Mouse (Mus musculus) heart, adult 8-10 months (tissue): ENCODE measurements around the gene Atxn2l. TPM values are rescaled to one million over a fixed set of nuclear protein-coding genes. Genes with fewer than 3 reads are reported as not detected.

Experiments used
- DNase-seq: peaks from one replicate; pipeline ENCODE4 v3.0.0; 2022; ENCODE audit warnings: low spot score
- total RNA-seq, 4 experiments: library from RNA; stranded (reverse); gene quantifications; 2 replicates each; pipeline ENCODE4 v1.2.4; 2022

Atxn2l gene
- 10 to 100 TPM; 30.7 to 39.3 (median 35.2) TPM for total RNA-seq

DNA sequence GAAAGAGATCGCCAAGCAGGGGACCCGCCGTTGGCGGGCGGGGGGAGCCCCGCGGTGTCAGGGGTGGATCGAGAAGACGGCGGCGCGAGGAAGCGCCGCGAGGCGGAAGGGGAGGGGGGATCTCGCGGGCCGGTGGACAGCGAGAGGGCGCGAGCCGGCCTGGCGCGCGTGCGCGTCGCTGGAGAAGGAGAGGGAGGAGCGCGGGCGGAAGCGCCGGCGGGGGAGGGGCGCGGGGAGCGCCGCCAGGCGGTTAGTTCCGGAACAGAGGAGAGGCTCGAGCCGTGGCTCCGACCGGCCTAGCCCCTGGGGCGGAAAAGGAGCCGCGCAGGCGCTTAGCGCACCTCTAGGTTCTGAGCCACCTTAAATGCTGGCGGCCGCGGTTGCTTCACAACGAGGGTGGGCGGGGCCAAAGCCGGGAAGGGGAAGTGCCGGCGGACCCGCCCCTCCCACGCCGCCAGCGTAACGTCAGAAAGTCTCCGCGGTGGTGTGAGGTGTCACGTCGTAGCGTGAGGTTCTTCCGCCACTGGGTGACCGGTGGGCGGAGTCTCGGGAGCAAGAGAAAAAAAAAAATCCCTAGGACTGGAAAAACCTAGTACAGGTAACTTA, at the start of gene Atxn2l:
Gene Atxn2l (minus strand): TSS at position 165 of the 606 bp plus-strand sequence.
- DNase-seq: peak; percentile 96

DNA sequence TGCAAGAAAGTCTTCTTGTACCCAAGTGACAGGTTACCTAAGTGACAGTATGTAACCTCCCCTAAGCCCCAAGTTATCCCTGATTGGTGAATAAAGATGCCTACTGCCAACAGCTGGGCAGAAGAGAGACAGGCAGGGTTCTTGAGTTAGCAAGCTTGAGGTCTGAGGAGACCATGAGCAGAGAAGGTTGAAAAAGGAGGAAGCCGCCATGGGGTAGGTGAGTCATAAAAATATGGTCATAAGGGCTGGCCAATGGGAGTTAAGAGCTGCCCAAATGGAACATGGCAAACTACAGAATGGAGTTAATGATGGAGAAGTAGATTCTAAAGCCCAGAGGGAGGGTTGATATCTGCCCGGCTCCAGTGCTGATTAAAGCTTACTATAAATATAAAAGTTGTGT, 42.4 kb upstream of the Atxn2l start:
- no peak for DNase-seq

DNA sequence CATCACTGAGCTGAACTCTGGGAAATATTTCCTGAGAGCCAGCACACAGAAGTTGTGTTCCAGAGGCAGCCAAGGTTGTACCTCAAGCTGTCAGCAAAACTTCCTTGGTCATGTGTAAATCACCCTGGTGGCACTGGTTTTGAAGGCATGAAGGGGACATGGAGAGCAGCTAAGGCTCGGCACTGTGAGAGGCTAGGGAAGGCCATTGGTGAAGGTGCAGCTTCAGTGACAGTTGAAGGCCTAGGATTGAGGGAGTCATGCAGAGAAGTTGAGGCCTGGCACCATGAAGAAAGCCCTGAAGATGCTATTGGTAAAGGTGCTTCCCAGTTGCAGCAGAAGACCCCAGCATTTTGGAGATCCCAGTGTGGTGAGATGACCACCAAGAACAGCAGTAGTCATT, 38.4 kb upstream of the Atxn2l start:
- DNase-seq: no peak

DNA sequence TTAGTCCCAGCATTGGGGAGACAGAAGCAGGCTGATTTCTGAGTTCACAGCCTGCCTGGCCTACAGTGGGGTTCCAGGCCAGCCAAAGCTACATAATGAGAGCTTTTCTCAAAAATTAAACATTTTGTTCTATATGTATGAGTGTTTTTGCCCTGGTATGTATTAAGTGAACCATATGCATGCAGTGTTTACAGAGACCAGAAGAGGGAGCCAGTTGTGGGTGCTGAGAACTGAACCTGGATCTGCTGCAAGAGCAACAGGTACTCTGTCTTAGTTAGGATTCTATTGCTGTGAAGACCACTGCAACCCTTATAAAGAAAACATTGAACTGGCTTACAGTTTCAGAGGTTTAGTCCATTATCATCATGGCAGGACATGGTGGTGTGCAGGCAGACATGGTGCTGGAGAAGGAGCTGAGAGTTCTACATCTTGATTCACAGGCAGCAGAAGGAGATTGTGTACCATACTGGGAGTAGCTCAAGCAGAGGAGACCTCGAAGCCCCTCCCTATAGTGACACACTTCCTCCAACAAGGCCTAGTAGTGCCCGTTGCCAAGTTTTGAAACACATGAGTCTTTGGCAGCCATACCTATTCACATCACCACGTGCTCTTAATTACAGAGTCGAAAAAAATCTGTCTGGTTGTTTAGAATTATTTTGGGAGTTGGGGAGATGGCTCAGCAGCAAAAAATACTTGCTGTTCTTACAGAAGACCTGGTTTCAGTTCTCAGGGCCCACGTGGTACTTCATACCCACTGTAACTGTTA, 34.8 kb upstream of the Atxn2l start:
- DNase-seq: no peak

DNA sequence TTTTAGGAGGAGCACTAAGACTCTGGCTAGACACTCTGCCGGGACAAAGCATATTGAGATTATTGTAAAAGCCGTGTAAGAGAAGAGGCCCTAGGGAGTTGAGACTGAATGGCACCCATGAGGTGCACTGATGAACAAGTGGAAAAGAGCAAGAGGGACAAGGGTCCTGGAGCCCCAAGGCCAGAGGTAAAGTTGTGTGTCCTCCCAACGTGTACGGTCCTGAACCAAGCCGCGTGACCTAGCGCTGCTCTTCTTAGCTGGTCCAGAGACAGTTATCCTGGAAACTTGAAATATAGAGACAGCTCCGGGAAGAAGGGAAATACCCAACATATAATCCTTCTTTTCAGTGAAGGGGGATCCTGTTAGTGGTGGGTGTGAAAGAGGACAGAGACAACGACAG, 33.2 kb upstream of the Atxn2l start:
- DNase-seq: no peak

DNA sequence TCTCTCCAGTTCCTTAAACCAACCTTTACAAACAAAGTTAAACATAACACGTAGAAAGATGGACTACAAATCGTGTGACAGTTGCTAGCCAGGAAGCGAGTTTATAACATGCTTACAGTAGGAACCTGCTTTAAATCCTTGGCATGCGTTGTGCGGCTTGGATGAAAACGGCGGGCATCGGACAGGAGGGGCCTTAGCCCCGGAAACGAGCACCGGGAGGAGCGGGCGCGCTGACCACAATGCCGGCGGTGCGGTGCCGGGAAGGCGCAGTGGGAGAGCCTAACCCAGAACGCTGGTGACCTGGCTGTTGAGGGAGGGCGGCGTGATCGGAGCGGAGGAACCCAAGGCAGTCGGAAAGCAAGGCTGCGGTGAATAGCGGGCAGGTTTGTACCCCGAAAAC, 32.5 kb upstream of the Atxn2l start:
- no peak for DNase-seq

DNA sequence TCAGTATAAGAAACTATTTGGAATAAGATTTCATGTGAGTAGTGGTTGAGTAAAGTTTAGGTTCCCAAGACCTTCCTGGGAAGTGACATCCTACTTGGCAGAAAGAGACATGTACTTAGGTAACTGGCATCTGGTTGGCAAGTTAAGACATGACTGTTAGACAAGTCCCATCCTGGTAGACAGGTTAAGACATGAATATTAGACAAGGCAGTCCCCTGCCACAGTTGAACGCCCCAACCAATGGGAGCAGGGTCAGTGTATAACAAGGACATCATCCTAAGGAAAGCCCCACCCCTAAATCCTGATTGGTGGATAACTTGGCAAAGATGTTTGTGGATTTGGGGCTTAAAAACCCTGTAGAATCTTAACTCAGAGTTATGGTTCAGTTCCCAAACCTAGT, 30.2 kb upstream of the Atxn2l start:
- no peak for DNase-seq

DNA sequence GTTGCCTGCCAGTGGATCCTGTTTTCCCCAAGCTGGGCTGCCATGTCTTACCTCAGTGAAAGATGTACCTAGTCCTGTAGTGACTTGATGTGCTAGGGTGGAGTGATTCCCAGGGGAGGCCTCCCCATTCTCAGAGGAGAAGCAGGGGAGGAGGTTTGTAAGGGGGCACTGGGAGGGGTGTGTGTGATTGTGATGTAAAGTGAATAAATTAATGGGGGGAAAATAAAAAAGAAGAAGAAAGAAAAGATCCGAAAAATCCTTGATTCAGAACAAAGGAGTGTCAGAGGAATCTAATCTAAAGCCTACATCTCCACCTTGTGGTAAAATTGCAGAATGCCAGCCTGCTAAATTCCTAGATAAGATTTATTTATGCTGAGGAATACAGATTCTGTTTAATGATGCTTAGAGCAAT, 24.9 kb upstream of the Atxn2l start:
- DNase-seq: peak; percentile 38

DNA sequence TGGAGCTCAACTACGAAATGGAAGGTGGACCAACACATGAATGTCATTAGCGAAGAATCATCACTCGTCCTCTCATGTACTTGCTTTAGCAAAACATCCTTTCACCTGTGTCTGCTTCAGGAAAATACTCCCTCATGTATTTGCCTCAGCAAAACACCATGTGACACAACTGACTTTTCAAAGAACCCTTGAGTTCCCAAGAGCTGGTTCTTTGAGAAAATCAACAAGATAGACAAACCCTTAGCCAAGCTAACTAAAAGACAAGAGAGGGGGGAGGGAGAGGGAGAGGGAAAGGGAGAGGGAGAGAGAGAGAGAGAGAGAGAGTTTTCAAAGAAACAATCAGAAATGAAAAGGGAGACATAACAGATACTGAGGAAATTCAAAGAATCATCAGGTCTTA, 20.1 kb upstream of the Atxn2l start:
- no peak for DNase-seq

DNA sequence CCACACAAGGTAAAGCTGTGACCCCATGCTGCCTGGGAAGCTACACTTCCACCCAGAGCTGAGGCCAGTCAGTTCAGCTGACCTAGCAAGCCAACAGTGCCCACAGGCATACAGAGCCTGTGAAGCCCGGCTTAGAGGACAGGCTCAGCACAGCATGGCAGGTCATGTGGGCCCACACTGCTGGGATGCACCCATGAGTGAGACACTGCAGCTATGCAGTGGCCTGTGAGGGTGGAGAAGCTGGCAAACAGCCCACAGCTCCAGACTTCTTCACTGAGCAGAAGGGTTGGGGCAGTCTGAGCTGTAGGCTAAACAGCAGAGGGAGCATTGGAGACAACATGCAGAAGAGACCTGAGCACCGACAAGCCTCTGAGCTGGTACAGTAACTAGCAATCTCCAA, 16.3 kb upstream of the Atxn2l start:
- no peak for DNase-seq

DNA sequence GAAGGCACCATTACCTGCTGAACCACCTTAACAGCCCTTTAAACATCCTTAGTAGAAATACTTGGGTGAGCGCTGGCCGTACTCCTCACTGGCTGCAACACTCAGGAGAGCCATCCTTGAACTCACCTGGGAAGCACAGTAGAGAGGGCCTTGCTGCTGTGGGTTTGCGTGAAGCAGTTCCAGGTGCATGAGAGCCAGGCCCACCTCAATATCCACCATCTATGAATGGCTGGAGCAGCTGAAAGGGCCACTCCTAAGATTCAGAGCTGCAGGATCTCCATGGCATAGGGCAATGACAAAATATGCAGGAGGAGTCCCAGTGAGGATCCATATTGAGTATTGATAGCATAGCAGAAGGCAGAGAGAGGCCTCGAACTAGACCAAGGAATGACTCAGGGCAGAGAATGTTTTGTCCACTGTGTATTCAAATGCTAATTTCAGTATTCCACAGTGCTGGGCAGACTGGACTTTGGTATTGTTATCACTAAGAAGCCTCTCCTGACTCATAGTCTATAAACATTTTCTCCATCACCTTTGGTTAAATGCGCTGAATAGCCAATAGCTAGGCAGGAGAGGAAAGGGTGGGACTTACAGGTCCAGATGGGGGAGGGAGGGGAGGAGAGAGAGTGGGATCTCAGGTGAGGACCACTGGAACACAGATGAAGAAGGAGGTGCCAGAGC, 15.2 kb upstream of the Atxn2l start:
- DNase-seq: no peak

DNA sequence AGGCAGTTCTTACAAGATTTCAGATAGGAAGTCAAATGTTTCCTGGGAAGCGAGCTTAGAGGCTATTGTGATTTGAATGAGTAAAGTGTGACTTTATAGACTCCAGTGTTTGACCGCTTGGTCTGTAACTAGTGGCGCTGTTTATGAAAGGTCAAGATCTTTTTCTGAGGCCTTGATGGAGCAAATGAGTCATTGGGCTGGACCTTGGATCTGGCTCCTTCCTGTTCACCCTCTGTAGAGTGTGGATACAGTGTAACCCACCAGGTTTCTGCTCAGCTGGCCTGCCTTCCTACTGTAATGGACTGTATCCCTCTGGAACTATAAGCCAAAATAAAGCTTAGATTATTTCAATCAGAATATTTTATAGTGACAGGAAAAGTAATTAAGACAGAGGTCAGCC, 8.1 kb upstream of the Atxn2l start:
- no peak for DNase-seq

DNA sequence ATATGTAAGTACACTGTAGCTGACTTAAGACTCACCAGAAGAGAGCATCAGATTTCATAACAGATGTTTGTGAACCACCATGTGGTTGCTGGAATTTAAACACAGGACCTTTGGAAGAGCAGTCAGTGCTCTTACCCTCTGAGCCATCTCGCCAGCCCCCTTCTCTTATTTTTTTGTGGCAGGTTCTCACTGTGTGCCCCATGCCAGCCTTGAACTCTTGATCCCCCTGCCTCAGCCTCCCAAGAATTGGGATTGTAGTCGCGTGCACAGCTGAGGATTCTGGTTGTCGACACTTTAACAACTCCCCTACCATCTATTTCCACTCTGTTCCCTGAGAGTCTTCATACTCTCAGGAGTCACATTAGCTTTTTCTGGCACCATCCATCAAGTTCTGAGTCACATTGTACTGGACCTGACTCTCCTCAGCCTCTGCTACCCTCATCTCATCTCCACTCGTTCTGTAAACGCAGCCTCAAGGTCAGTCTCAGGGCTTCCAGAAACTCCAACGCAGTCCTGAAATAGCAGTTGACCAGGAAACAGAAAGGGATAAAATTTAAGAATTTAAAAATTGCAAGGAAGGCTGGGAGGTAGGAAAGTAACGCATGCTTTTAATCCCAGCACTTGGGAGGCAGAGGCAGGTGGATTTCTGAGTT, 4.0 kb upstream of the Atxn2l start:
- no peak for DNase-seq

DNA sequence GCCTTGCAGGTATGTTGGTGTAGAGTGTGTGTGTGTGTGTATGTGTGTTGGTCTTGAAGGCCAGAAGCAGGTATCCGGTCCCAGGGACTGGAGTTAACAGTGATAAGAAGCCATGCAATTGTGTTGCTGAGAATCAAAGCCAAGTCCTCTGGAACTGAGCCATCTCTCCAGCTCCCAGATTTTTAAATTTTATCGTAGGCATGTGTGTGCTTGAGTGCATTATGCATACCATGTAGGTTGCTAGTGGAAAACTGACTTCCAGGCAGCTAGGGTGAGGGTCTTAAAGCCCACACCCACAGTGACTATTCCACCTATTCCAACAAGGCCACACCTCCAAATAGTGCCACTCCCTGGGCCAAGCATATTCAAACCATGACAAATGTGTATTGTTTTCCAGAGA, 1.7 kb upstream of the Atxn2l start:
- no peak for DNase-seq

DNA sequence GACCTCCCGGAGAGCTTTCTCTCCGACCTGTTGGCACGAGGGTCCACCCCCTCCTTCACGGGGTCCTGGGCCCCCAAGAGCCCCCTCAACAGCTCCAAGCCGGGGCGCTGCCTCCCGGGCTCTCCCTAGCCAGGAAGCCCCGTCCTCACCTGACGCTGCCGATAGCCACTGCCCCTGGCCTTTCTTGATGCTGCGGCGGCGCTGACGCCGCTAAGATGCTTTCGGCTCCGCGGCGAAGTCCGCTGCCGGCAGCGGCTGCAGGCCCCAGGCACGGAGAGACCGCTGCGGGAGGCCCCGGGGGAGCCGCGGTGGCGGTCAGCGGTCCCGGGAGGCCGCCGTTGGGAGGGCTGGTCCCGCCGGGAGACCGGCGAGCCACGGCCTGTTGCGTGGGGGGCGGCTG, 486 bp downstream of the Atxn2l start:
- no peak for DNase-seq

DNA sequence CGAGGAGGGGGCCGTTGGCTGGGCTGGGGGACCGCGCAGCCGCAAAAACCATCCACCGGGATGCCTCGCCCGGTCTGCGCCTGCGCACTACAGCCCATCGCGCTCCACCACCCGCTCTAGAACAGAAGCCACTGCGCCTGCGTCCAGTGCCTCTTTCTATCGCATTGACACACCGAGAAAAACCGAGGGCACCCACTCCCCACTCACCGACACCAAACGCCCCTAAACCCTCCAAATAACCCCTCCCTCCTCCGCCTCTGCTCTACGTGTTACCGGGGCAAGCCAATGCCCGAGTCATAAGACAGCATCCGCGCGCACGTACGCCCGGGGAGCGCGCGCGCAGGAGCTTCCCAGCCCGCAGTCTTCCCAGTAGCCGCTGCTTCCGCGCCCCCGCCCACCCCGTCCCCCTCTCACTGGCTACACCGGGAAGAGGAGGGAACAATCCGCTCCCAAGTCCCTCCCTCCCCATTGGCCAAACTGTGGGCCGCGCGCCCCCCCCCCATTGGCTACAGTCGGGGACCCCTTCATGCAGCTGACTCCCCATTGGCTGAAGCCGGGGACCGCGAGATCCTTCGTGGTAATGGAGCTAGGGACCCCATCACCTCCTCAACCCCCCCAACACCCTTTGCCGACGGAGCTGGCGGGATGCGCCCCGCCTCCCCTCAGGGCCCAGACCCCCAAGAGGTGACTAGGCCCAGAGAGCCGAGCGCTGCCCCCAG, 1.1 kb downstream of the Atxn2l start:
- peak; percentile 91 for DNase-seq

DNA sequence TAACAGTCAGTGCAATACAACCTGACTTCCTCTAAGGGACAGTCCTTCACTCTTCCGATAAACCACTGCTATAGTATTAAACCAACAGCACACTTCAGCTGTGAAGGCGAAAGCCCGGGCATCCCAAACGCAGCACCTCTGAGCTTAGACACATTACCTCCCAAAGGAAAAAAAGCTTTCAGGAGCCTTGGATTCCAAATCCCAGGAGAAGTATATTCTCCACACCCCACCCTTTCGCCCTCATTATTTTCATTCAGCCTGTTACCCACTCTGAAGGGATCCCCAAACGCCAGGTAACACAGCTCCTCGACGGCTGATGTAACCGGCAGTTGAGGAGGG, 1.6 kb downstream of the Atxn2l start:
- DNase-seq: no peak

DNA sequence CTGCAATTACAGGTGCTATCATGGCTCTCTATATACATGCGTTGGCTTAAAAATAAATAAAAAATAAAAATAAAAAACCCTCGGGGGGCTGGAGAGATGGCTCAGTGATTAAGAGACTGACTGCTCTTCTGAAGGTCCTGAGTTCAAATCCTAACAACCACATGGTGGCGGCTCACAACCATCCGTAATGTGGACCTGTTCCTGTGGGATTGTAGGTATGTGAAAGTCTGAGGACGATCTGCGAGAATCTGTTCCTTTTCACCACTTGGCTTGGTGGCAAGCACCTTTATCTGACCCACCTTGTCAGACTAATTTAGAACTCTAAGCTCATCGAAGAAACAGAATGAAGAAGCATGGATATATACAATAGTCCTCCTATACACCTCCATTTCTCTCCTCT, 3.8 kb downstream of the Atxn2l start:
- DNase-seq: no peak

DNA sequence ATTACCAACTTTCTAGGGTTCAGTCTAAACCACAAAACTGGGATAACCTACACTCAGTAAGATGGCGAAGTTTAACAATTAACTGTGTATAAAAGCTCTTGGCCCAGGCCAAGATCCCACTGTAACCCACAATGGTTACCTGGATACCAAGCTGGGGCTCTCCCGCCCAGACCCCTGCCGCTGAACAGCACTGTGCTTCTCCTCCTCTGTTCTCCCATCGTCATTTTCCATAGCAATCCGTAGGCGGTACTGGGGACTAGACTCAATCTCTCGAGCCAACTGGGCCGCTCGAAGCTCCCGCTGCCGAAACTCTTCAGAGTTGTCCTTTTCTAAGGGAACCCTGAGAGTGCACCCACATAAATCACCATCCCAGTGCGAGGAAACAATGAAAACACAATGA, 5.3 kb downstream of the Atxn2l start:
- no peak for DNase-seq

DNA sequence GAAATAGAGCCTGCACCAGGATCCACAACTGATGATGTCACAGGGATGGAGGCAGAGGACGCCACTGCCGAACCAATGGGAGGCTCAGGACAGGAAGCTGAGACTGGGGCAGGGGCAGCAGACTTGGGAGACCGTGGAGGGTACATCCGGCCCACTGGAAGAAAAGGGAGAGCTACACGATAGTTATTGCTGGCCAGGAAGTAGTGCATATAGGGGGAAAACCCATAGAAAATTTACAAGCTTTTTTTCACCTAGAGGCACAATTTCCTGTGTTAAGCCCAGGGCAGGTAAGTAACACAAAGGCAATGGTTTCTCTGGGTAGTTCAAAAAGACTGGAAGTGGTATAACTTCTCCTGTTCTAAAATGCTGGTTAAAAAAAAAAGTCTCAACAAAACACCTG, 6.8 kb downstream of the Atxn2l start:
- no peak for DNase-seq

DNA sequence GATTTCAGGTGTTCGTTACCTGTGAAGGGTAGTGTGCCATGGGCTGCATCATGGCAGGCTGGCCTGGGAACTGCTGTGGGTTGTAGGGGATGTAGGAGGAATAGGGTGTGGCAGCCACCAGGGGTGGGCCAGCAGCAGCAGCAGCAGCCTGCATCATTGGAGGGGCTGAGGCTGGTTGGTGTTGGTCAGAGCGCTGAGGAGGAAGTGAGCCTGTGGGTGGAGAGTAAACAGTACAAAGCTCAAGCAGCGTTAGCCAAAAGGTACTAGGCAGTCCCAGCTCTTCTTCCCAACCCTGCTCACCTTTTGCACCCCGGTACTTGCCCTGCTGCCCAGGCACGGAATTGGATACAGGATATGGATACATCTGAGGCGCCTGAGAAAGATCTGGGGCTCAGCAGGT, 9.1 kb downstream of the Atxn2l start:
- no peak for DNase-seq

DNA sequence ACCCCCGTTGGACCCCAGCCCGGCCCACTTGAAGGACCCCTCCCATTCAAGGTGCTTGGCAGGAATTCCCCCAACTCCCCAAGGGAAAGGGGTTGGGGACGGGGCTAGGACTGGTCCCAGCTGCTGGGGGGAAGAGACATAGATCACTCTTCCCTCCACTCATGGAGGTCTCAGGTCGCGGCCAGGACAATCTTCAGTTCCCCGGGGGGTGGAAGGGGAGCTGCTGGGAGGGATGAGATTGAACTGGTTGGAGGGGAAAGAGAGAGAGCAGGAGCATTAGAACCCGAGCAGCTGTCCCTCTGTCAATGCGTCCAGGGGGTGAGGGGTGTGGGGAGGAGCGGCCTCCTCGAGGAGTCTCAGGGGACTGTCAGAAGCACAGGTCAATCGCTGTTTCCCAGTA, 11.3 kb downstream of the Atxn2l start:
- DNase-seq: no peak
